Mouse (Mus musculus): Measurements from ENCODE around the gene Siva1. TPM values are rescaled to one million over a fixed set of nuclear protein-coding genes. Genes with fewer than 3 reads are reported as not detected.

The Siva1 gene
- polyA plus RNA-seq, 1 experiment from 2014 or later: 222 TPM

DNA sequence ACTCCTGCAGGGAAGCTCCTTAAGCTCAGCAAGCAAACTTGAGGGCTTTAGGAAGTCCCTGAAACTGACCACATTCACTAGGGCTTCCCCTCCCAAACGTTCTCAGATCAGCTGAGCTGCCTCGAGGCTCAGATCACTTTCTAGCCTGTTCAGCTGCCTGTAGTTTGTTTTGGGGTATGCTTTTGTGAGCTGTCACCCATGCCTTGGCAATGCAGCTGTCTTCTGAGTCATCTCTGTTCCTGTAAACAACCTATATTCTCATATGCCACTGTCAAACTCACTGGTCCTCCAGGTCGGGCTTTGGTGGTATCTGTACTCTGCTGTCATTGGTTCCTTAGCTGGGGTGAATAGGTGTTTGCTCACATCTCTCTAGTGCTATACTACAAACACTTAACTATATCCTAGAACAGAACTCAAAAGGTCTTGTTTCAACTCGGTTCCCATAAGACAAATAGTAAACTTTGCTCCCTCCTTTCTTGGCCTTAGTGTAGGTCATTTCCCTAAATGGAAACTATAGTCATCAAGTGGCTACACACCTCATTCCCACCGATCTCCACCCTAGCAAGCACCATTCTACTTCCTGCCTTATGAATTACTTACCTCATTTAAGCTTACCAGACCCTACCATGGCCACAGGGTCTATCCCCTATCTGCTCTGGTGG is 7.4 kb downstream of the Siva1 start:
- Histone ChIP-seq H3K4me3 (ENCODE audit: low read depth, low read length) (no peak overlapping the region), H3K27me3 (ENCODE audit: control insufficient read depth, insufficient read depth, low read length) (no peaks in the 10 kb centered on the region), H3K9me3 (replicated peaks; ENCODE audit: control insufficient read depth, low read length) (no peaks in the 10 kb centered on the region), H3K9ac (replicated peaks; ENCODE audit: low read length) (no peak overlapping the region), H3K4me1 (ENCODE audit: control insufficient read depth, insufficient read depth, low read length) (no peaks in the 10 kb centered on the region), H3K4me2 (ENCODE audit: low read depth, low read length) (no peak overlapping the region), H3K36me3 (replicated peaks; ENCODE audit: control insufficient read depth, insufficient read depth, low read depth, low read length) (peaks cover 15% of the 10 kb centered on the region), H3K27ac (replicated peaks; ENCODE audit: low read depth, low read length) (no peak overlapping the region)
- DNase-seq (ENCODE audit: low spot score) (no peak), ATAC-seq (replicated peaks; ENCODE audit: insufficient number of reproducible peaks, low FRiP score, low TSS enrichment, low read depth) (no peak)
- WGBS: 78% methylated on average over 5 of the region's 5 CpGs

DNA sequence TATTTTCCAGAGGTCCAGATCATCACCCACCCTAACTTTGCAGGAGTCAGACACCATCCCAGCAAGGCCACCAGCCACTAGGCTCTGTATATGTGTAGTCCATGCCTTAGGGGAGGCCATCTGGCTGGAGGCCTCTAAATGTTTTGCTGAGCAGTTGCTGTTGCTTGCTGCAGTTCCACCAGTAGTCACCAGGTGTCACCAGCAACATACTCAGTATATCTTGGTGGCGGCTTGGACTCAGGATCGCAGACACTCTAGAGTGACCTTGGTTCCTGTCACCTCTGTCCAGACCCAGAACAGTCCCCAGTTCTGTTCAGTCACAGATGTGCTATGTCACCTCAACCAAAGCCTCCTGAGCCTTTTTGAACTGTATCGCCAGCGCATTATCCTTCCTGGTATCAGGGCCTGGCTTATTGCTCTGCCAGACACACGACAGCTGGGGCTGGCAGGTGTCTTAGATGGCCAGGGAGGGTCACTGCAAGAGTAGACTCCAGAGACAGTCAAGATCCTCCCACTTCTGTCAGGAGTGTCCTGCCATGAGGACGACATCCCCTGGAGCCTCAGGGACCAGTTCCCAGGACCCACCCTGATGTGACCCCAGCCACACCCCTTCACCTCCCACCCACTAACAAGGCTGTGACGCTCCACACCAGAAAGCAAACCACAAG is 8.8 kb downstream of the Siva1 start:
- H3K27me3 ChIP-seq (ENCODE audit: control insufficient read depth, insufficient read depth, low read length): no peaks in the 10 kb centered on the region
- no peaks in the 10 kb centered on the region for H3K4me1 ChIP-seq (ENCODE audit: control insufficient read depth, insufficient read depth, low read length)
- no peak overlapping the region for H3K4me2 ChIP-seq (ENCODE audit: low read depth, low read length)
- no peak overlapping the region for H3K27ac ChIP-seq (replicated peaks; ENCODE audit: low read depth, low read length)
- no peak overlapping the region for H3K4me3 ChIP-seq (ENCODE audit: low read depth, low read length)
- ATAC-seq (replicated peaks; ENCODE audit: insufficient number of reproducible peaks, low FRiP score, low TSS enrichment, low read depth): 0 out of 2 replicates have a peak, but pooled peaks have one; percentile 30
- DNase-seq (ENCODE audit: low spot score): peak; percentile 88
- H3K36me3 ChIP-seq (replicated peaks; ENCODE audit: control insufficient read depth, insufficient read depth, low read depth, low read length): peaks cover 20% of the 10 kb centered on the region
- H3K9ac ChIP-seq (replicated peaks; ENCODE audit: low read length): no peak overlapping the region
- WGBS: 63% methylated on average over 7 of the region's 7 CpGs
- H3K9me3 ChIP-seq (replicated peaks; ENCODE audit: control insufficient read depth, low read length): no peaks in the 10 kb centered on the region

DNA sequence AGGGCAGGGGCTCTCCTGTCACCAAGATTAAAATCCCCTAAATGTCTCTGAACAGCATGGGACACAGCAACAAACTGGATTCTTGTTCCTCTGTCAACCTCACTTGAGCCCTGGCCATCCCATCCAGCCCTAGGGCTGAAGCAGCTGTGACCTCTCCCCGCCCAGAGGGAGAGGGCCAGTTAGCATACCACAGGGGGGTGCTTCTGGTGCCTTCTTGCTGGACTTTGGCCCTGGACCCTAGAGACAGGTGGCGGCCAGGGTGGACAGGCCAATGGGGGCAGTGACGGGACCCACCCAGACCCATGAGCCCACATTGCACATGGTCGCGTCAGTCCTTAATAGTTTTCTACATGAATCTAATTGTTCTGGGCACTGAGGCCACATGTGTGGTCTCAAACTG is 9.6 kb downstream of the Siva1 start:
- no peak for DNase-seq (ENCODE audit: low spot score)
- no peaks in the 10 kb centered on the region for H3K9me3 ChIP-seq (replicated peaks; ENCODE audit: control insufficient read depth, low read length)
- no peak overlapping the region for H3K9ac ChIP-seq (replicated peaks; ENCODE audit: low read length)
- no peak overlapping the region for H3K27ac ChIP-seq (replicated peaks; ENCODE audit: low read depth, low read length)
- H3K36me3 ChIP-seq (replicated peaks; ENCODE audit: control insufficient read depth, insufficient read depth, low read depth, low read length): peaks cover 24% of the 10 kb centered on the region
- no peaks in the 10 kb centered on the region for H3K27me3 ChIP-seq (ENCODE audit: control insufficient read depth, insufficient read depth, low read length)
- H3K4me2 ChIP-seq (ENCODE audit: low read depth, low read length): no peak overlapping the region
- WGBS: 80% methylated on average over 5 of the region's 5 CpGs
- ATAC-seq (replicated peaks; ENCODE audit: insufficient number of reproducible peaks, low FRiP score, low TSS enrichment, low read depth): no peak
- H3K4me1 ChIP-seq (ENCODE audit: control insufficient read depth, insufficient read depth, low read length): no peaks in the 10 kb centered on the region
- no peak overlapping the region for H3K4me3 ChIP-seq (ENCODE audit: low read depth, low read length)

DNA sequence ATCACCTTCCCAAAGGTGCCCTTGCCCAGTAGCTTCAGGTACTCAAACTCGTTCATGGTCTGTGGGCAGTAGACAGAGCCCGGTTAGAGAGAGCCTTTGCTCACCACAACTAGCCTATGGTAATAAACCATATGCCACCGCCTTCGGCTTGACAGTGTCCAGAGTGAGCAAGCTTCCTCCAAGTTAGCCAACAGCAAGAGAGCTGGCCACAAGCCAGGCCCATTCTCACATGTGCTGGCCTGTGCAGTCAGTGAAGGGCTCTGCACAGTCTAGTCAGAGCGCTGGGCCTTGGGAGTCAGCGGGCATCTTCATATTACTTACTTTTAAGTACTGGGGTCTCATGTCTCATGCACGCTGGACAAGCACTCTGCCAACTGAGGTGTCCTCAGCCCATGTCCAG is 14.1 kb downstream of the Siva1 start:
- no peak overlapping the region for H3K4me3 ChIP-seq (ENCODE audit: low read depth, low read length)
- H3K9ac ChIP-seq (replicated peaks; ENCODE audit: low read length): no peak overlapping the region
- H3K27ac ChIP-seq (replicated peaks; ENCODE audit: low read depth, low read length): no peak overlapping the region
- peaks cover 40% of the 10 kb centered on the region for H3K36me3 ChIP-seq (replicated peaks; ENCODE audit: control insufficient read depth, insufficient read depth, low read depth, low read length)
- DNase-seq (ENCODE audit: low spot score): no peak
- H3K9me3 ChIP-seq (replicated peaks; ENCODE audit: control insufficient read depth, low read length): no peaks in the 10 kb centered on the region
- no peak overlapping the region for H3K4me2 ChIP-seq (ENCODE audit: low read depth, low read length)
- peaks cover 2% of the 10 kb centered on the region; the same call in 1 of the 2 replicates for H3K4me1 ChIP-seq (ENCODE audit: control insufficient read depth, insufficient read depth, low read length)
- WGBS: 96% methylated on average over 7 of the region's 7 CpGs
- ATAC-seq (replicated peaks; ENCODE audit: insufficient number of reproducible peaks, low FRiP score, low TSS enrichment, low read depth): no peak
- no peaks in the 10 kb centered on the region for H3K27me3 ChIP-seq (ENCODE audit: control insufficient read depth, insufficient read depth, low read length)

DNA sequence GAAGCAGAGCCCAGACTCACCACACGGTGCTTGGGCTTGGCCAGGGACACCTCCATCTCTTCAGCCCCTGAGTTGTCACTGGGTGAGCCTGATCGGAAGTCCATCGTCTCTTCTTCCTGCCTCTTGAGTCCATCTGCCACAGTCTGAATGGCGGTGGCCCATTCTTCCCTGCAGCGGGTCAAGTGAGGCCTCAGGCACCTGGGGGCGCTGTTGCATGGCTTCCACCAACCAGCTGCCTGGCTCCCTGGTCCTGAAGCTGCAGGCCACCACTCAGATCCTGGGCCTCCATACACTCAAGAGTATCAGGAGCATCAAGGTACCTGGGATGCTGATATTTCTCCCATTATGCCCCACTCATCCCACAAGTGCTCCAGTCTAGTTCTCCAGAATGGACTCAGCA is 14.6 kb downstream of the Siva1 start:
- WGBS: 75% methylated on average over 6 of the region's 6 CpGs
- Histone ChIP-seq H3K36me3 (replicated peaks; ENCODE audit: control insufficient read depth, insufficient read depth, low read depth, low read length) (peaks cover 40% of the 10 kb centered on the region), H3K27me3 (ENCODE audit: control insufficient read depth, insufficient read depth, low read length) (no peaks in the 10 kb centered on the region), H3K27ac (replicated peaks; ENCODE audit: low read depth, low read length) (no peak overlapping the region), H3K4me3 (ENCODE audit: low read depth, low read length) (no peak overlapping the region), H3K9ac (replicated peaks; ENCODE audit: low read length) (no peak overlapping the region), H3K4me1 (ENCODE audit: control insufficient read depth, insufficient read depth, low read length) (peaks cover 2% of the 10 kb centered on the region; the same call in 1 of the 2 replicates), H3K9me3 (replicated peaks; ENCODE audit: control insufficient read depth, low read length) (no peaks in the 10 kb centered on the region), H3K4me2 (ENCODE audit: low read depth, low read length) (no peak overlapping the region)
- DNase-seq (ENCODE audit: low spot score): no peak
- ATAC-seq (replicated peaks; ENCODE audit: insufficient number of reproducible peaks, low FRiP score, low TSS enrichment, low read depth): no peak

DNA sequence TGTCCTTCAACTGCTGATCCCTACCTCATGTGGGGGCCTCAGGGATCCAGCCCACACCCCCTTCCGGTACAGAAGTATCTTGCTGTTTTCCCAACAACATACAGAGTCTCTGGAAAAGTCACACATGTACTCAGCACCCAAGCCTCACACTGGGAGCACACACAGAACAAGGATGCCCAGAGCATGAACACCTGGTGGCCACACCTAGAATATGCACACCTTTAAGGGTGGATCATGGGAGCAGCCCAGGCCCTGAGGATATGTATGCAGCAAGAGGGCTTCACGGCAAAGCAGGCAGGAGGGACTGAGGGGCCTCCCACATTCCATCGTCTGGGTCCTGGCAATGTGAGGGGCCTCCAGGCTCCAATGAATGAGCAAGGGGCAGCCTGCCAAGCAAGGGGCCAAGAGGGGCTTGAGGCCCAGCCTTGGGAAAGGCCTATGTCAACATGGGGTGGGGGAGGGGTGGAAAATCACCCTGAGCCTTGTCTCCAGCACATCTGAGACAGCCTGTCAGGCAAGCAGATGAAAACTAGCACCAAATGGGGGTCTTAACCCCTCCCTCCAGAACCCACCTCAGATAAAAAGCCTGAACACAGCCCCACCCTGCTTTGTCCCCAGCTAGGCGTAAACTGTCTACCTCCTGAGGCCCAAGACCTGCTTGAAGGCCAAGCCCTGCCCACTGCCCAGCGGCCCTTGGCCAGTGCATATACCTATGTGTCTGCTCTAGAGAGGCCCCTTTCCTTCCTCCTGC is 16.3 kb downstream of the Siva1 start:
- 0 out of 2 replicates have a peak overlapping the region, but pooled peaks have one; percentile 9 for H3K27ac ChIP-seq (replicated peaks; ENCODE audit: low read depth, low read length)
- no peak overlapping the region; the same call in 1 of the 2 replicates for H3K4me2 ChIP-seq (ENCODE audit: low read depth, low read length)
- 51% methylated on average over 5 of the region's 5 CpGs for WGBS
- no peaks in the 10 kb centered on the region for H3K27me3 ChIP-seq (ENCODE audit: control insufficient read depth, insufficient read depth, low read length)
- peaks cover 2% of the 10 kb centered on the region; the same call in 1 of the 2 replicates for H3K4me1 ChIP-seq (ENCODE audit: control insufficient read depth, insufficient read depth, low read length)
- no peak overlapping the region for H3K4me3 ChIP-seq (ENCODE audit: low read depth, low read length)
- peak; percentile 65 for DNase-seq (ENCODE audit: low spot score)
- H3K36me3 ChIP-seq (replicated peaks; ENCODE audit: control insufficient read depth, insufficient read depth, low read depth, low read length): peaks cover 32% of the 10 kb centered on the region
- peak; percentile 15; the same call in 1 of the 2 replicates for ATAC-seq (replicated peaks; ENCODE audit: insufficient number of reproducible peaks, low FRiP score, low TSS enrichment, low read depth)
- no peak overlapping the region for H3K9ac ChIP-seq (replicated peaks; ENCODE audit: low read length)
- no peaks in the 10 kb centered on the region for H3K9me3 ChIP-seq (replicated peaks; ENCODE audit: control insufficient read depth, low read length)

DNA sequence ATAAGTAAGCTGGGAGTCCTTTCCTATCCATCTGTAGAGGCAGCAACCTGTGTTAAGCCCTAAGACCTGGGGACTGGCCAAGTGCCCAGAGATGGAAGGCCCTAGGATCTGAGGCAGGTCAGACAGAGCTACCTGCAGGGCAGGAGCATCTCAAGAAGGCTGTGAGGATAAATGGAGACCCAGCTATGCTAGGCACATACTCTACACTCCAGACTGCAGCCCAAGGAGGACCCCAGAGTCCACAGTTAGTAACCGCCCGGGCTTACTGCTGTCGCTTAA is 16.8 kb downstream of the Siva1 start:
- Histone ChIP-seq H3K4me3 (ENCODE audit: low read depth, low read length) (no peak overlapping the region), H3K27ac (replicated peaks; ENCODE audit: low read depth, low read length) (no peak overlapping the region), H3K9ac (replicated peaks; ENCODE audit: low read length) (no peak overlapping the region), H3K9me3 (replicated peaks; ENCODE audit: control insufficient read depth, low read length) (no peaks in the 10 kb centered on the region), H3K27me3 (ENCODE audit: control insufficient read depth, insufficient read depth, low read length) (no peaks in the 10 kb centered on the region), H3K4me2 (ENCODE audit: low read depth, low read length) (no peak overlapping the region), H3K36me3 (replicated peaks; ENCODE audit: control insufficient read depth, insufficient read depth, low read depth, low read length) (peaks cover 32% of the 10 kb centered on the region), H3K4me1 (ENCODE audit: control insufficient read depth, insufficient read depth, low read length) (peaks cover 2% of the 10 kb centered on the region; the same call in 1 of the 2 replicates)
- DNase-seq (ENCODE audit: low spot score) (no peak), ATAC-seq (replicated peaks; ENCODE audit: insufficient number of reproducible peaks, low FRiP score, low TSS enrichment, low read depth) (no peak)
- WGBS: 96% methylated on average over 3 of the region's 3 CpGs

DNA sequence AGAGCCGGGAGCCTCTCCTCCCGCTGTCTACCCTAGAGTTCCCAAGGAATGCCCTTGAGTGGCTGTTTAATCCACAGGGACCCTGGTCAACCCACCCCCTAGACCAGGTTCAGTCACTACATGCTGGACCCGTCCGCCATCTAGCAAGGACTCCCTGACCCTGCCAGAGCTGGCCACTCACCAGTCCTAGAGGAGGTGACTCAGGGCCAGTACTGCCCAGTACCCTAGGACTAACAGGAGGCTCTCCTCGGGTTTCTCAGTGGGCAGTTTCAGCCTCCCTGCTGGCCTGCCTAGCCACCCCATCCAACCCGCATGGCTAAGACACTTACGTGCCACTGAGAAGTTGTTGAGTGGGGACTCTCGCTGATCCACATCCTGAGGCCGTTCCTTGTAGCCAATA is 17.4 kb downstream of the Siva1 start:
- WGBS: 87% methylated on average over 9 of the region's 9 CpGs
- no peak overlapping the region for H3K27ac ChIP-seq (replicated peaks; ENCODE audit: low read depth, low read length)
- ATAC-seq (replicated peaks; ENCODE audit: insufficient number of reproducible peaks, low FRiP score, low TSS enrichment, low read depth): no peak
- peaks cover 30% of the 10 kb centered on the region for H3K36me3 ChIP-seq (replicated peaks; ENCODE audit: control insufficient read depth, insufficient read depth, low read depth, low read length)
- H3K9me3 ChIP-seq (replicated peaks; ENCODE audit: control insufficient read depth, low read length): no peaks in the 10 kb centered on the region
- H3K4me1 ChIP-seq (ENCODE audit: control insufficient read depth, insufficient read depth, low read length): peaks cover 2% of the 10 kb centered on the region; the same call in 1 of the 2 replicates
- H3K4me2 ChIP-seq (ENCODE audit: low read depth, low read length): no peak overlapping the region
- H3K9ac ChIP-seq (replicated peaks; ENCODE audit: low read length): no peak overlapping the region
- no peak overlapping the region for H3K4me3 ChIP-seq (ENCODE audit: low read depth, low read length)
- no peaks in the 10 kb centered on the region for H3K27me3 ChIP-seq (ENCODE audit: control insufficient read depth, insufficient read depth, low read length)
- DNase-seq (ENCODE audit: low spot score): no peak

Data from embryonic facial prominence, embryonic 11.5 days (tissue).